Mouse (Mus musculus) cerebellum, postnatal 4 days (tissue): ENCODE data around the gene Kctd6.
A peak's percentile ranks its signal among the peaks of the same experiment; 100 is the strongest.
"Not testable (repeated sequence)": the region's sequence is repeated elsewhere in the genome, so short reads cannot be mapped to it uniquely, and the experiment has no call there.

ENCODE experiments used
- DNase-seq, 2 experiments: peaks; one replicate each; pipeline ENCODE4 v3.0.0; 2022; ENCODE audit warnings: low spot score in 2 of 2, mixed read lengths in 1 of 2

The Kctd6 gene

GRCm38 (mm10) chr14:8250141-8250871 is 36.4 kb downstream of the Kctd6 start:
- DNase-seq: no peak

- DNase-seq: no peak
These were observed 37.5 kb downstream of the Kctd6 start for GRCm38 (mm10) chr14:8251330-8251885.

- DNase-seq: peak; percentile 33 to 68
These were observed 41.3 kb downstream of the Kctd6 start for GRCm38 (mm10) chr14:8255076-8255729.

- no peak for DNase-seq
These were observed 42.1 kb downstream of the Kctd6 start for GRCm38 (mm10) chr14:8256072-8256471.

GRCm38 (mm10) chr14:8256881-8257280 is 42.9 kb downstream of the Kctd6 start:
- no peak for DNase-seq

GRCm38 (mm10) chr14:8257521-8258334 is 43.8 kb downstream of the Kctd6 start:
- no peak for DNase-seq

GRCm38 (mm10) chr14:8258335-8258627 is 44.3 kb downstream of the Kctd6 start:
- DNase-seq: no peak

- DNase-seq: no peak
These were observed 44.8 kb downstream of the Kctd6 start for GRCm38 (mm10) chr14:8258752-8259151.

- no peak for DNase-seq
These were observed 45.2 kb downstream of the Kctd6 start, which contains the start of gene Acox2 for GRCm38 (mm10) chr14:8259166-8259565. Acox2 (minus strand) TSS chr14:8259353.

- no peak for DNase-seq
These were observed 46.3 kb downstream of the Kctd6 start for GRCm38 (mm10) chr14:8260214-8260613.

- no peak for DNase-seq
These were observed 48.3 kb downstream of the Kctd6 start for GRCm38 (mm10) chr14:8262242-8262641.

- no peak for DNase-seq
These were observed 50.4 kb downstream of the Kctd6 start for GRCm38 (mm10) chr14:8264378-8264777.

- not testable (repeated sequence) for DNase-seq
These were observed 57.3 kb downstream of the Kctd6 start for GRCm38 (mm10) chr14:8271281-8271680.
